Mouse (Mus musculus) splenic B cell, adult 2 months (primary cell): ENCODE measurements around the gene Ubr2.

Experiments used
- DNase-seq: peaks from one replicate; pipeline ENCODE4 v3.0.0-alpha.2; 2011; ENCODE audit warnings: low read depth, low spot score
- H3K27me3 ChIP-seq: 2 replicates; pipeline ENCODE4 v1.6.1; 2012; ENCODE audit warnings: mild to moderate bottlenecking, low read length, moderate library complexity, mixed read lengths; ENCODE audit not compliant: control insufficient read depth, poor library complexity, insufficient read depth, severe bottlenecking
- H3K36me3 ChIP-seq: 2 replicates; pipeline ENCODE4 v1.6.1; 2012; ENCODE audit warnings: mild to moderate bottlenecking, low read length, moderate library complexity, mixed read lengths; ENCODE audit not compliant: control insufficient read depth, poor library complexity, insufficient read depth, severe bottlenecking

The Ubr2 gene

GRCm38 (mm10) chr17:46888511-46889212 is 121.7 kb downstream of the Ubr2 start:
- DNase-seq, result peak; percentile 68
- H3K36me3 ChIP-seq, result no peaks in the 10 kb centered on the region; the same call in 1 of the 2 replicates

GRCm38 (mm10) chr17:46885910-46886643 is 124.3 kb downstream of the Ubr2 start:
- DNase-seq, result no peak
- H3K36me3 ChIP-seq, result no peaks in the 10 kb centered on the region
- H3K27me3 ChIP-seq, result no peaks in the 10 kb centered on the region

More at GRCm38 (mm10) chr17:46888511-46889212, 121.7 kb downstream of the Ubr2 start:
- H3K27me3 ChIP-seq, result no peaks in the 10 kb centered on the region

- Histone ChIP-seq H3K27me3 (no peaks in the 10 kb centered on the region), H3K36me3 (no peaks in the 10 kb centered on the region)
- no peak for DNase-seq
Observed at GRCm38 (mm10) chr17:46885218-46885909, 125.0 kb downstream of the Ubr2 start.

GRCm38 (mm10) chr17:46884766-46885165 is 125.6 kb downstream of the Ubr2 start:
- DNase-seq, result no peak
- Histone ChIP-seq H3K36me3 (no peaks in the 10 kb centered on the region), H3K27me3 (no peaks in the 10 kb centered on the region)

- Histone ChIP-seq H3K36me3 (no peaks in the 10 kb centered on the region; the same call in 1 of the 2 replicates), H3K27me3 (no peaks in the 10 kb centered on the region)
- no peak for DNase-seq
Observed at GRCm38 (mm10) chr17:46883107-46883506, 127.2 kb downstream of the Ubr2 start.

- Histone ChIP-seq H3K36me3 (no peaks in the 10 kb centered on the region; the same call in 1 of the 2 replicates), H3K27me3 (no peaks in the 10 kb centered on the region)
- no peak for DNase-seq
Observed at GRCm38 (mm10) chr17:46881728-46882127, 128.6 kb downstream of the Ubr2 start.

GRCm38 (mm10) chr17:46880322-46880721 is 130.0 kb downstream of the Ubr2 start:
- no peaks in the 10 kb centered on the region for H3K27me3 ChIP-seq
- no peaks in the 10 kb centered on the region; the same call in 1 of the 2 replicates for H3K36me3 ChIP-seq
- no peak for DNase-seq

- no peaks in the 10 kb centered on the region for H3K27me3 ChIP-seq
- no peaks in the 10 kb centered on the region; the same call in 1 of the 2 replicates for H3K36me3 ChIP-seq
- DNase-seq, result no peak
Observed at GRCm38 (mm10) chr17:46879841-46880311, 130.5 kb downstream of the Ubr2 start.
